Mouse (Mus musculus) layer of hippocampus, adult 2 months (tissue): ENCODE data around the gene Mlip. TPM values are rescaled to one million over a fixed set of nuclear protein-coding genes. Genes with fewer than 3 reads are reported as not detected.
A peak's percentile ranks its signal among the peaks of the same experiment; 100 is the strongest.
"Not testable (repeated sequence)": the region's sequence is repeated elsewhere in the genome, so short reads cannot be mapped to it uniquely, and the experiment has no call there.

Source experiments
- DNase-seq, 2 experiments: peaks; one replicate each; pipeline ENCODE4 v3.0.0; 2022; ENCODE audit warnings: low spot score in 2 of 2
- H3K27ac ChIP-seq: fragments of 200-600 bp; 2 replicates; pipeline ENCODE4 v1.8.1; 2022
- H3K4me3 ChIP-seq: fragments of 200-600 bp; 2 replicates; pipeline ENCODE4 v1.8.1; 2022; ENCODE audit warnings: mild to moderate bottlenecking
- CTCF ChIP-seq: fragments of 200-600 bp; conservative IDR thresholded peaks from 2 replicates; pipeline ENCODE4 v1.8.1; 2022; ENCODE audit warnings: antibody characterized with exemption, mild to moderate bottlenecking, moderate library complexity
- total RNA-seq, 2 experiments: library from RNA; stranded (reverse); gene quantifications; 2 replicates each; pipeline ENCODE4 v1.2.3; 2021

Gene Mlip
- total RNA-seq, 2 experiments from 2014 or later, result 50.8 to 52.4 TPM

GRCm38 (mm10) chr9:77377696-77378095, 24.9 kb upstream of the Mlip start:
- no peak for TF ChIP-seq CTCF
- no peak for DNase-seq
- H3K27ac ChIP-seq, result no peak overlapping the region
- no peak overlapping the region for H3K4me3 ChIP-seq

GRCm38 (mm10) chr9:77377082-77377481, 24.3 kb upstream of the Mlip start:
- TF ChIP-seq CTCF, result peak; percentile 76
- Histone ChIP-seq H3K27ac (no peak overlapping the region), H3K4me3 (no peak overlapping the region)
- peak; percentile 21 to 56 for DNase-seq

- no peak for TF ChIP-seq CTCF
- no peak for DNase-seq
Measured at GRCm38 (mm10) chr9:77376561-77376960, 23.8 kb upstream of the Mlip start.

GRCm38 (mm10) chr9:77370706-77371105, 17.9 kb upstream of the Mlip start:
- DNase-seq, result no peak
- Histone ChIP-seq H3K27ac (no peak overlapping the region), H3K4me3 (no peak overlapping the region)
- no peak for TF ChIP-seq CTCF

More at GRCm38 (mm10) chr9:77376561-77376960, 23.8 kb upstream of the Mlip start:
- no peak overlapping the region for H3K27ac ChIP-seq
- no peak overlapping the region for H3K4me3 ChIP-seq

- peak; percentile 47 for TF ChIP-seq CTCF
- Histone ChIP-seq H3K27ac (no peak overlapping the region), H3K4me3 (peak overlapping the region; percentile 18; the same call in 1 of the 2 replicates)
- no peak for DNase-seq
Measured at GRCm38 (mm10) chr9:77369262-77369661, 16.5 kb upstream of the Mlip start.

GRCm38 (mm10) chr9:77364681-77365080, 11.9 kb upstream of the Mlip start:
- H3K27ac ChIP-seq, DNase-seq, H3K4me3 ChIP-seq: not testable (repeated sequence)

GRCm38 (mm10) chr9:77362906-77363305, 10.1 kb upstream of the Mlip start:
- no peak for DNase-seq
- TF ChIP-seq CTCF, result no peak
- Histone ChIP-seq H3K27ac (no peak overlapping the region), H3K4me3 (no peak overlapping the region)

- H3K4me3 ChIP-seq, result no peak overlapping the region
- no peak for TF ChIP-seq CTCF
- no peak for DNase-seq
- H3K27ac ChIP-seq, result no peak overlapping the region
Measured at GRCm38 (mm10) chr9:77360654-77361053, 7.9 kb upstream of the Mlip start.

- no peak overlapping the region for H3K4me3 ChIP-seq
- DNase-seq, result no peak
- no peak for TF ChIP-seq CTCF
Measured at GRCm38 (mm10) chr9:77359278-77359973, 6.7 kb upstream of the Mlip start.

GRCm38 (mm10) chr9:77353942-77354341, 1.2 kb upstream of the Mlip start:
- peak; percentile 65 for TF ChIP-seq CTCF
- no peak for DNase-seq
- H3K27ac ChIP-seq, result no peak overlapping the region
- H3K4me3 ChIP-seq, result no peak overlapping the region

More at GRCm38 (mm10) chr9:77359278-77359973, 6.7 kb upstream of the Mlip start:
- no peak overlapping the region for H3K27ac ChIP-seq

- no peak for TF ChIP-seq CTCF
- Histone ChIP-seq H3K27ac (no peak overlapping the region), H3K4me3 (no peak overlapping the region)
- DNase-seq, result no peak
Measured at GRCm38 (mm10) chr9:77347704-77348103, 5.1 kb downstream of the Mlip start.

- no peak for TF ChIP-seq CTCF
- DNase-seq, result no peak
- no peak overlapping the region for H3K4me3 ChIP-seq
- no peak overlapping the region for H3K27ac ChIP-seq
Measured at GRCm38 (mm10) chr9:77344318-77344717, 8.5 kb downstream of the Mlip start.

GRCm38 (mm10) chr9:77340159-77340862, 12.5 kb downstream of the Mlip start:
- no peak for TF ChIP-seq CTCF

More at GRCm38 (mm10) chr9:77340159-77340862, 12.5 kb downstream of the Mlip start:
- DNase-seq, result peak; percentile 42 to 63
- Histone ChIP-seq H3K4me3 (peak overlapping the region; percentile 55), H3K27ac (peak overlapping the region; percentile 89)
